Mouse (Mus musculus) cortical plate, adult 2 months (tissue): ENCODE measurements at regions not wholly inside any gene's neighbourhood (a gene's known extent, or its start where the extent isn't known, plus 50 kb on each side); places are given as distances from the start of the nearest gene placed in this dataset.

Experiments
- CTCF ChIP-seq: fragments of 200-500 bp; IDR thresholded peaks from 2 replicates; pipeline ENCODE4 v1.5.1; 2011; ENCODE audit warnings: mild to moderate bottlenecking, control low read depth, low read length; ENCODE audit not compliant: insufficient read depth; ENCODE audit errors: extremely low read depth
- POLR2A ChIP-seq: fragments of 200-500 bp; IDR thresholded peaks from 2 replicates; pipeline ENCODE4 v1.6.1; 2011; ENCODE audit warnings: mild to moderate bottlenecking, low read length, control low read depth; ENCODE audit not compliant: insufficient read depth; ENCODE audit errors: extremely low read depth

GRCm38 (mm10) chr2:78572492-78572891, 295.4 kb upstream of the Ube2e3 start:
- no peak for TF ChIP-seq CTCF
- TF ChIP-seq POLR2A: no peak
